Mouse (Mus musculus): ENCODE measurements around the gene Map1b. TPM values are rescaled to one million over a fixed set of nuclear protein-coding genes. Genes with fewer than 3 reads are reported as not detected.

The Map1b gene
- polyA plus RNA-seq, 1 experiment from 2014 or later = 193 TPM

- WGBS (ENCODE audit: insufficient replicate concordance) = 28% methylated on average over 8 of the region's 8 CpGs
- Histone ChIP-seq H3K27ac (ENCODE audit: low read depth, low read length) (no peak overlapping the region), H3K4me1 (ENCODE audit: control insufficient read depth, insufficient read depth, low read length) (peaks cover 9% of the 10 kb centered on the region), H3K4me2 (no peak overlapping the region), H3K27me3 (ENCODE audit: control insufficient read depth, insufficient read depth, low read length) (no peaks in the 10 kb centered on the region), H3K4me3 (ENCODE audit: low read depth, low read length) (no peak overlapping the region), H3K9me3 (replicated peaks; ENCODE audit: control insufficient read depth, low read length) (no peaks in the 10 kb centered on the region), H3K36me3 (ENCODE audit: control insufficient read depth, insufficient read depth, low read length) (no peaks in the 10 kb centered on the region), H3K9ac (ENCODE audit: low read depth, low read length) (no peak overlapping the region)
- no peak for ATAC-seq (replicated peaks; ENCODE audit: insufficient number of reproducible peaks, low FRiP score, low TSS enrichment)
Observed at GRCm38 (mm10) chr13:99554960-99555359, 38.6 kb upstream of the Map1b start.

- Histone ChIP-seq H3K4me1 (ENCODE audit: control insufficient read depth, insufficient read depth, low read length) (peaks cover 14% of the 10 kb centered on the region), H3K27me3 (ENCODE audit: control insufficient read depth, insufficient read depth, low read length) (no peaks in the 10 kb centered on the region), H3K9ac (ENCODE audit: low read depth, low read length) (no peak overlapping the region), H3K27ac (ENCODE audit: low read depth, low read length) (no peak overlapping the region), H3K4me3 (ENCODE audit: low read depth, low read length) (no peak overlapping the region), H3K9me3 (replicated peaks; ENCODE audit: control insufficient read depth, low read length) (no peaks in the 10 kb centered on the region), H3K4me2 (no peak overlapping the region), H3K36me3 (ENCODE audit: control insufficient read depth, insufficient read depth, low read length) (no peaks in the 10 kb centered on the region)
- 63% methylated on average over 6 of the region's 6 CpGs for WGBS (ENCODE audit: insufficient replicate concordance)
- ATAC-seq (replicated peaks; ENCODE audit: insufficient number of reproducible peaks, low FRiP score, low TSS enrichment) = no peak
Observed at GRCm38 (mm10) chr13:99554466-99554865, 38.1 kb upstream of the Map1b start.

GRCm38 (mm10) chr13:99552381-99552780 lies 36.0 kb upstream of the Map1b start:
- Histone ChIP-seq H3K9ac (ENCODE audit: low read depth, low read length) (no peak overlapping the region), H3K4me1 (ENCODE audit: control insufficient read depth, insufficient read depth, low read length) (peaks cover 15% of the 10 kb centered on the region), H3K4me3 (ENCODE audit: low read depth, low read length) (no peak overlapping the region), H3K36me3 (ENCODE audit: control insufficient read depth, insufficient read depth, low read length) (no peaks in the 10 kb centered on the region), H3K4me2 (no peak overlapping the region), H3K9me3 (replicated peaks; ENCODE audit: control insufficient read depth, low read length) (no peaks in the 10 kb centered on the region), H3K27ac (ENCODE audit: low read depth, low read length) (no peak overlapping the region), H3K27me3 (ENCODE audit: control insufficient read depth, insufficient read depth, low read length) (no peaks in the 10 kb centered on the region)
- WGBS (ENCODE audit: insufficient replicate concordance) = 85% methylated on average over 4 of the region's 4 CpGs
- ATAC-seq (replicated peaks; ENCODE audit: insufficient number of reproducible peaks, low FRiP score, low TSS enrichment) = no peak

- H3K4me3 ChIP-seq (ENCODE audit: low read depth, low read length) = no peak overlapping the region
- WGBS (ENCODE audit: insufficient replicate concordance) = 51% methylated on average over 12 of the region's 12 CpGs
- no peak overlapping the region for H3K4me2 ChIP-seq
- H3K9me3 ChIP-seq (replicated peaks; ENCODE audit: control insufficient read depth, low read length) = no peaks in the 10 kb centered on the region
- H3K9ac ChIP-seq (ENCODE audit: low read depth, low read length) = no peak overlapping the region
- no peaks in the 10 kb centered on the region for H3K36me3 ChIP-seq (ENCODE audit: control insufficient read depth, insufficient read depth, low read length)
- H3K4me1 ChIP-seq (ENCODE audit: control insufficient read depth, insufficient read depth, low read length) = peaks cover 11% of the 10 kb centered on the region
- H3K27ac ChIP-seq (ENCODE audit: low read depth, low read length) = no peak overlapping the region
- no peak for ATAC-seq (replicated peaks; ENCODE audit: insufficient number of reproducible peaks, low FRiP score, low TSS enrichment)
- no peaks in the 10 kb centered on the region for H3K27me3 ChIP-seq (ENCODE audit: control insufficient read depth, insufficient read depth, low read length)
Observed at GRCm38 (mm10) chr13:99550679-99551369, 34.5 kb upstream of the Map1b start.

- Histone ChIP-seq H3K36me3 (ENCODE audit: control insufficient read depth, insufficient read depth, low read length) (no peaks in the 10 kb centered on the region), H3K9ac (ENCODE audit: low read depth, low read length) (no peak overlapping the region), H3K4me3 (ENCODE audit: low read depth, low read length) (no peak overlapping the region), H3K4me1 (ENCODE audit: control insufficient read depth, insufficient read depth, low read length) (peaks cover 11% of the 10 kb centered on the region), H3K9me3 (replicated peaks; ENCODE audit: control insufficient read depth, low read length) (no peaks in the 10 kb centered on the region), H3K4me2 (no peak overlapping the region), H3K27ac (ENCODE audit: low read depth, low read length) (no peak overlapping the region), H3K27me3 (ENCODE audit: control insufficient read depth, insufficient read depth, low read length) (no peaks in the 10 kb centered on the region)
- no peak for ATAC-seq (replicated peaks; ENCODE audit: insufficient number of reproducible peaks, low FRiP score, low TSS enrichment)
- WGBS (ENCODE audit: insufficient replicate concordance) = 43% methylated on average over 4 of the region's 4 CpGs
Observed at GRCm38 (mm10) chr13:99550060-99550459, 33.7 kb upstream of the Map1b start.

- 44% methylated on average over 9 of the region's 9 CpGs for WGBS (ENCODE audit: insufficient replicate concordance)
- H3K4me3 ChIP-seq (ENCODE audit: low read depth, low read length) = no peak overlapping the region
- peaks cover 11% of the 10 kb centered on the region for H3K4me1 ChIP-seq (ENCODE audit: control insufficient read depth, insufficient read depth, low read length)
- no peak overlapping the region for H3K27ac ChIP-seq (ENCODE audit: low read depth, low read length)
- ATAC-seq (replicated peaks; ENCODE audit: insufficient number of reproducible peaks, low FRiP score, low TSS enrichment) = no peak
- no peaks in the 10 kb centered on the region for H3K9me3 ChIP-seq (replicated peaks; ENCODE audit: control insufficient read depth, low read length)
- H3K4me2 ChIP-seq = no peak overlapping the region
- H3K27me3 ChIP-seq (ENCODE audit: control insufficient read depth, insufficient read depth, low read length) = no peaks in the 10 kb centered on the region
- H3K36me3 ChIP-seq (ENCODE audit: control insufficient read depth, insufficient read depth, low read length) = no peaks in the 10 kb centered on the region
- no peak overlapping the region for H3K9ac ChIP-seq (ENCODE audit: low read depth, low read length)
Observed at GRCm38 (mm10) chr13:99549584-99549983, 33.2 kb upstream of the Map1b start.

GRCm38 (mm10) chr13:99546832-99547231 lies 30.5 kb upstream of the Map1b start:
- Histone ChIP-seq H3K9ac (ENCODE audit: low read depth, low read length) (no peak overlapping the region), H3K4me2 (no peak overlapping the region), H3K36me3 (ENCODE audit: control insufficient read depth, insufficient read depth, low read length) (no peaks in the 10 kb centered on the region), H3K9me3 (replicated peaks; ENCODE audit: control insufficient read depth, low read length) (no peaks in the 10 kb centered on the region), H3K4me3 (ENCODE audit: low read depth, low read length) (no peak overlapping the region), H3K27ac (ENCODE audit: low read depth, low read length) (no peak overlapping the region), H3K4me1 (ENCODE audit: control insufficient read depth, insufficient read depth, low read length) (peaks cover 11% of the 10 kb centered on the region), H3K27me3 (ENCODE audit: control insufficient read depth, insufficient read depth, low read length) (no peaks in the 10 kb centered on the region)
- no peak for ATAC-seq (replicated peaks; ENCODE audit: insufficient number of reproducible peaks, low FRiP score, low TSS enrichment)
- WGBS (ENCODE audit: insufficient replicate concordance) = 65% methylated on average over 5 of the region's 5 CpGs

- no peak for ATAC-seq (replicated peaks; ENCODE audit: insufficient number of reproducible peaks, low FRiP score, low TSS enrichment)
- no peak overlapping the region for H3K4me2 ChIP-seq
- H3K36me3 ChIP-seq (ENCODE audit: control insufficient read depth, insufficient read depth, low read length) = no peaks in the 10 kb centered on the region
- peaks cover 17% of the 10 kb centered on the region for H3K4me1 ChIP-seq (ENCODE audit: control insufficient read depth, insufficient read depth, low read length)
- no peak overlapping the region for H3K9ac ChIP-seq (ENCODE audit: low read depth, low read length)
- H3K9me3 ChIP-seq (replicated peaks; ENCODE audit: control insufficient read depth, low read length) = no peaks in the 10 kb centered on the region
- H3K27ac ChIP-seq (ENCODE audit: low read depth, low read length) = no peak overlapping the region
- 57% methylated on average over 6 of the region's 6 CpGs for WGBS (ENCODE audit: insufficient replicate concordance)
- H3K27me3 ChIP-seq (ENCODE audit: control insufficient read depth, insufficient read depth, low read length) = no peaks in the 10 kb centered on the region
- no peak overlapping the region for H3K4me3 ChIP-seq (ENCODE audit: low read depth, low read length)
Observed at GRCm38 (mm10) chr13:99545201-99545600, 28.9 kb upstream of the Map1b start.
